Mouse (Mus musculus) stomach, postnatal 0 days (tissue): ENCODE measurements at regions not wholly inside any gene's neighbourhood (a gene's known extent, or its start where the extent isn't known, plus 50 kb on each side); places are given as distances from the start of the nearest gene placed in this dataset.

ENCODE experiments used
- ATAC-seq: fragments of 200-750 bp; cut with Nextera tagmentation; 2 replicates; pipeline ENCODE4 v1.8.0; 2017; ENCODE audit not compliant: low FRiP score, low TSS enrichment
- DNase-seq: peaks from one replicate; pipeline ENCODE4 v3.0.0-alpha.2; 2016; ENCODE audit warnings: low spot score
- H3K27ac ChIP-seq: fragments of 300-500 bp; sonication (generic); replicated peaks from 2 replicates; pipeline ENCODE4 v1.5.1; 2014; ENCODE audit warnings: mild to moderate bottlenecking, control low read depth
- H3K27me3 ChIP-seq: fragments of 300-500 bp; sonication (generic); 2 replicates; pipeline ENCODE4 v1.6.1; 2014; ENCODE audit warnings: low read length; ENCODE audit not compliant: control insufficient read depth, insufficient read depth
- H3K36me3 ChIP-seq: fragments of 300-500 bp; sonication (generic); 2 replicates; pipeline ENCODE4 v1.6.1; 2014; ENCODE audit warnings: low read length, mixed read lengths; ENCODE audit not compliant: control insufficient read depth, insufficient read depth
- H3K4me1 ChIP-seq: fragments of 300-500 bp; sonication (generic); replicated peaks from 2 replicates; pipeline ENCODE4 v1.6.1; 2014; ENCODE audit warnings: antibody characterized with exemption; ENCODE audit not compliant: control insufficient read depth, insufficient read depth
- H3K4me2 ChIP-seq: fragments of 300-500 bp; sonication (generic); replicated peaks from 2 replicates; pipeline ENCODE4 v1.6.1; 2014; ENCODE audit warnings: low read depth, mild to moderate bottlenecking, control low read depth, moderate library complexity
- H3K4me3 ChIP-seq: fragments of 300-500 bp; sonication (generic); 2 replicates; pipeline ENCODE4 v1.5.1; 2014; ENCODE audit warnings: low read depth, low read length, control low read depth
- H3K9ac ChIP-seq: fragments of 300-500 bp; sonication (generic); 2 replicates; pipeline ENCODE4 v1.6.1; 2014; ENCODE audit warnings: mild to moderate bottlenecking, low read length, control low read depth, mixed read lengths
- H3K9me3 ChIP-seq: fragments of 300-500 bp; sonication (generic); 2 replicates; pipeline ENCODE4 v1.6.1; 2016; ENCODE audit warnings: low read length; ENCODE audit not compliant: control insufficient read depth
- CTCF ChIP-seq: IDR thresholded peaks from 2 replicates; pipeline ENCODE4 v1.5.1; 2016; ENCODE audit warnings: antibody characterized with exemption, low read depth, mild to moderate bottlenecking, moderate library complexity
- EP300 ChIP-seq: optimal IDR thresholded peaks from 2 replicates; pipeline ENCODE3; 2016; ENCODE audit warnings: antibody characterized with exemption
- WGBS: fragments of 180-500 bp; shearing (Covaris S2); extraction: QIAGEN DNeasy Blood & Tissue Kit; methylation state at CpG from one replicate; pipeline ENCODE4 v1.1.7; 2014; 5-methylcytosine and 5-hydroxymethylcytosine counted together

- H3K4me3 ChIP-seq, result no peak overlapping the region
- no peaks in the 10 kb centered on the region for H3K27me3 ChIP-seq
- H3K4me2 ChIP-seq, result no peak overlapping the region
- WGBS, result 56% methylated on average over 4 of the region's 4 CpGs
- no peaks in the 10 kb centered on the region for H3K4me1 ChIP-seq
- no peak for ATAC-seq
- no peaks in the 10 kb centered on the region for H3K36me3 ChIP-seq
- no peaks in the 10 kb centered on the region for H3K9me3 ChIP-seq
- DNase-seq, result no peak
- no peak overlapping the region for H3K27ac ChIP-seq
- TF ChIP-seq EP300 (no peak), CTCF (no peak)
- H3K9ac ChIP-seq, result no peak overlapping the region
These were observed 344.3 kb downstream of the Bcor start for GRCm38 (mm10) chrX:11815864-11816263.

DNA sequence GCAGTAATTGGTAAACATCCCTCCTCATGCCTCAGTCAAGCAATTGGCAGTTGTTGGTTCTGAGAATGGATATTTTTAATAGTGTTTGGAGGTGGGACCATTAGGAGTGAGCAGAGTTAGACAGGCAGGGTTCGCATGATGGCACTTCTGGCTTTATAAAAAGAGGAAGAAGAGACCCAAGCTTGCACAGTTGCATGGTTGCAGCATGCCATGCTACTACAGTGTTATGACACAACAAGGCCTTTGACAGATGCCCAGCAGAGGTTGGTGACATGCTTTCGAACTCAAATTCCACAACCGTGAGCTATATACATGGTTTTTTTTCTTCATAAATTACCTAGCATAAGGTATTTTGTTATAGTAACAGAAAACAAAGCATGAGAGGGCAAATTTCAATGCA lies 341.5 kb downstream of the Bcor start:
- no peak overlapping the region for H3K9ac ChIP-seq
- H3K9me3 ChIP-seq, result no peaks in the 10 kb centered on the region
- no peak for DNase-seq
- H3K27ac ChIP-seq, result no peak overlapping the region
- H3K4me1 ChIP-seq, result no peaks in the 10 kb centered on the region
- no peak overlapping the region for H3K4me3 ChIP-seq
- H3K36me3 ChIP-seq, result no peaks in the 10 kb centered on the region
- no peak for ATAC-seq
- no peak overlapping the region for H3K4me2 ChIP-seq
- TF ChIP-seq EP300, result no peak
- TF ChIP-seq CTCF, result no peak
- 96% methylated on average over 3 of the region's 3 CpGs for WGBS
- no peaks in the 10 kb centered on the region for H3K27me3 ChIP-seq

- no peak overlapping the region for H3K9ac ChIP-seq
- TF ChIP-seq EP300, result no peak
- no peak for TF ChIP-seq CTCF
- ATAC-seq (no peak), DNase-seq (no peak)
- H3K27ac ChIP-seq, result no peak overlapping the region
- H3K4me1 ChIP-seq, result no peaks in the 10 kb centered on the region
- 39% methylated on average over 2 of the region's 2 CpGs for WGBS
- no peaks in the 10 kb centered on the region for H3K27me3 ChIP-seq
- H3K36me3 ChIP-seq, result no peaks in the 10 kb centered on the region
- H3K4me2 ChIP-seq, result no peak overlapping the region
- no peaks in the 10 kb centered on the region for H3K9me3 ChIP-seq
- no peak overlapping the region for H3K4me3 ChIP-seq
These were observed 339.0 kb downstream of the Bcor start for GRCm38 (mm10) chrX:11821165-11821564.

DNA sequence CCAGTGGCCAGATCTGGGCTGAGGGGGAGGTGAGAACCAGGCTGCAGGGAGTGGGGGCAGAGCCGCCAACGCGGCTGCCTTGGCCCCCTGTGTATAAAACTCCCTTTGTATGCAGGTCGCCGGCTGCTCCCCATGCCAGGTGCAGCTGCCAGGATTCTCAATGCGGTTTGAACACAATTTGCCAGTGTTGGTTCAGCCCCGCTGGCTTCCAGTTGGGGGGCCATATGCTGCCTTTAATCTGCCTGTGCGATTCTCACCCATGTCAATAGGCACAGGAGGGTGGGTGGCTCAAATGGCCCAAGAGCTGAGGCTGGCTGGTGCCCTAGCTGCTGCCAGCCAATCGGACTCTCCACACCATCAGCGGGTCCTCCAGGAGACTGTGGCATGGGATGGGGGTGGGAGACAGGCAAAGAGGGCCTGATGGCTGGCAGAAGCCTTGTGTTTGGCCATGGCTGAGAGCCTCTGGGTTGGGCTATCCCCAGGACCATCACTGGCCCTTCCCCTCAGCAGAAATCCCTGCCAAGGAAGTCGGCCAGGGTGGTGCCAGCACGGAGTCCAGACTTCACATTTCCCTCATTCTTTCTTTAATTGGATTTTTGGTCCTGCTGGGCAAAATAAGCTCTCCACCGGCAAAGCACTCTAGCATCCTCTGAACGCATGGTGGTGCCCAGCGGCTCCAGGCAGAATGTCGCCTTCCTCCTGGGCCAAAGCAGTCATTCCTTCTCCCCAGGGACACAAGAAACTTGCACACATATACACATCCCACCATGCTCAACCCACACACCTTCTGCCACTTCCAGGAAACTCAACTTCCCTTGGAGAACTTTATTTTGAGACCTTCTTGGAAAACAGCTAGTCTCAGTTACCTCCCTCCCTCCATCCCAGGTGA lies 338.0 kb downstream of the Bcor start:
- DNase-seq, result no peak
- 63% methylated on average over 16 of the region's 16 CpGs for WGBS

GRCm38 (mm10) chrX:11825948-11826347 lies 334.2 kb downstream of the Bcor start:
- no peak overlapping the region for H3K4me3 ChIP-seq
- H3K36me3 ChIP-seq, result no peaks in the 10 kb centered on the region
- H3K9ac ChIP-seq, result no peak overlapping the region
- H3K9me3 ChIP-seq, result no peaks in the 10 kb centered on the region
- TF ChIP-seq EP300, result no peak
- no peak for TF ChIP-seq CTCF
- H3K4me1 ChIP-seq, result no peaks in the 10 kb centered on the region
- H3K4me2 ChIP-seq, result no peak overlapping the region
- no peak for ATAC-seq
- DNase-seq, result no peak
- H3K27ac ChIP-seq, result no peak overlapping the region
- H3K27me3 ChIP-seq, result no peaks in the 10 kb centered on the region
- 65% methylated on average over 1 of the region's 1 CpGs for WGBS

More for the DNA sequence above, 338.0 kb downstream of the Bcor start:
- no peak for ATAC-seq
- Histone ChIP-seq H3K4me3 (no peak overlapping the region), H3K9ac (no peak overlapping the region), H3K27me3 (no peaks in the 10 kb centered on the region), H3K9me3 (no peaks in the 10 kb centered on the region), H3K36me3 (no peaks in the 10 kb centered on the region), H3K4me1 (no peaks in the 10 kb centered on the region), H3K4me2 (no peak overlapping the region), H3K27ac (no peak overlapping the region)
- TF ChIP-seq CTCF (no peak), EP300 (no peak)

- Histone ChIP-seq H3K4me1 (no peaks in the 10 kb centered on the region), H3K4me3 (no peak overlapping the region), H3K9ac (no peak overlapping the region), H3K27me3 (no peaks in the 10 kb centered on the region), H3K36me3 (no peaks in the 10 kb centered on the region), H3K27ac (no peak overlapping the region), H3K4me2 (no peak overlapping the region), H3K9me3 (no peaks in the 10 kb centered on the region)
- no peak for TF ChIP-seq CTCF
- no peak for TF ChIP-seq EP300
- 30% methylated on average over 20 of the region's 20 CpGs for WGBS
- ATAC-seq (no peak), DNase-seq (peak; percentile 24)
These were observed 333.3 kb downstream of the Bcor start for GRCm38 (mm10) chrX:11826737-11827408.
